Mouse (Mus musculus) heart, adult 10 weeks (tissue): ENCODE data around the gene Olfr1331. TPM values are rescaled to one million over a fixed set of nuclear protein-coding genes. Genes with fewer than 3 reads are reported as not detected.

Source experiments
- polyA plus RNA-seq: library from polyadenylated mRNA; stranded (reverse); fragments of 350-450 nt; fragmentation: Illumina TruSeq; extraction: RNeasy Lipid Tissue Mini Kit (QIAGEN cat#74804); gene quantifications from one replicate; pipeline ENCODE4 v1.2.3, GENCODE M21; 2014; ENCODE audit warnings: low read depth, low replicate concordance

The Olfr1331 gene
- polyA plus RNA-seq: not detected

DNA sequence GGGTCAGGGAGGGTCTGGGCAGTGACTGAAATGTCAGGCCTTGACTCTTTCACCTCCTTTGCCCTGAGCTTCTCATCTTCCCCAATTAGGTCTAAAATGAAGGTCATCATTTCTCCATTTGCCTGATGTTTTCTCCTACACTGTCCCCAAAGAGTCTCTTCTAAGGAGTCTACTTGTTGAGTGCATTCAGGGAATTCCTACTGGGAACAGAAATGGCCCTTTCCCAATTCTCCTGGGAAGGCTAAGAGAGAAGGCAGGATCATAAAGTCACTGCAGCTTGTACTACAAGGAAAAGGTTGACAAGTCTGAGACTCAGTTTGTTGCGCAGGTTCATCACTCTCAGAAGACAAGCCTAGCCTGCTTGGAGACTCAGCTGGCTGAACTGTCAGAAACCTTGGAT is at the start of gene Olfr1331:
Gene Olfr1331, plus strand, starts transcription at position 301 of the 400 bp plus-strand sequence.

DNA sequence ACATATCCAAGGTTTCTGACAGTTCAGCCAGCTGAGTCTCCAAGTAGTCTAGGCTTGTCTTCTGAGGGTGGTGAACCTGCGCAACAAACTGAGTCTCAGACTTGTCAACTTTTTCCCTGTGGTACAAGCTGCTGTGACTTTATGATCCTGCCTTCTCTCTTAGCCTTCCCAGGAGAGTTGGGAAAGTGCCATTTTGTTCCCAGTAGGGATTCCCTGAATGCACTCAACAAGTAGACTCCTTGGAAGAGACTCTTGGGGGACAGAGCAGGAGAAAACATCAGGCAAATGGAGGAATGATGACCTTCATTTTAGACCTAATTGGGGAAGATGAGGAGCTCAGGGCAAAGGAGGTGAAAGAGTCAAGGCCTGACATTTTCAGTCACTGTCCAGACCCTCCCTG is 28.3 kb upstream of the Olfr1331 start, which contains the start of gene Olfr1333:
Gene Olfr1333, minus strand, starts transcription at position 101 of the 400 bp plus-strand sequence.

DNA sequence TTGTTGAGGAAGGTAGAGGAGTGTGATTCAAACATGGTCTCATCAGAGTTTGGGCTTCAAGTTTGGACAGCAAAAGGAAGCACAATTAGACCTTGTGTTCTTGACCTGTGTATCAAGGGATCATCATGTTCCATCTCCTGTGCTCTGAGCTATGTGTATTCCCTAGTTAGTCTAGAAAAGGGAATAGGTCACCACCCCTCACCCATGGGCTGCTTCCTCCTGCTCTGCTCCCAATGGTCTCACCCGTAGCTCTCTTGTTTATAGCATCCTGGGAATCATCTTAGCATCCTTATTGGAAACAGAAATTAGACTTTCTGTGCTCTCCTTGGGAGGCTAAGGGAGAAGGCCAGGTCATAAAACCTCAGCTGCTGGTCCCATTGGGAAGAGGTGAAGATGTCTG is 23.8 kb downstream of the Olfr1331 start, which contains the start of gene Olfr1330:
Gene Olfr1330, plus strand, starts transcription at position 301 of the 400 bp plus-strand sequence.

DNA sequence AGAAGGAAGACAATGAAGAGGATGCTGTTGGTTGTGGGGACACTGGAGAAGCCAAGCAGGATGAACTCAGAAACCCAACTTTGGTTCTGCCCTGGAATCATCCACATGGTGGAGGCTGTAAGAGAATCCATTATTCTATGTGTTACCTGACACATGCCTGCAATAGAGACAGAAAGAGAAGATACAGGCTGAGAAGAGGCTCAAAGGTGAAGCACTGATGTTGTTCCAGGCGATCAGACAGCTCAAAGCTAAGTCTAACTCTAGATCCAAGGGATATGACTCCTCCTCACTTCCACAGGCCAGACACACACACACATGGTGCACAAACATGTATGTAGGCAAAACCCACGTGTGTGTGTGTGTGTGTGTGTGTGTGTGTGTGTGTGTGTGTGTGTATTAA is 52.9 kb downstream of the Olfr1331 start, which contains the start of gene Olfr1329:
Gene Olfr1329, minus strand, starts transcription at position 101 of the 400 bp plus-strand sequence.

Other genes starting within 250 kb of the Olfr1331 start
- not detected for gene Cfap57, start 243.9 kb upstream of the Olfr1331 start, polyA plus RNA-seq
- 39.4 TPM for gene Ebna1bp2, start 243.8 kb upstream of the Olfr1331 start, polyA plus RNA-seq
- gene Olfr62, start 205.7 kb upstream of the Olfr1331 start, polyA plus RNA-seq: not detected
- not detected for gene Olfr1342, start 171.9 kb upstream of the Olfr1331 start, polyA plus RNA-seq
- gene Olfr1341, start 161.1 kb upstream of the Olfr1331 start, polyA plus RNA-seq: not detected
- gene Olfr1340, start 144.5 kb upstream of the Olfr1331 start, polyA plus RNA-seq: not detected
- gene Olfr1339, start 132.5 kb upstream of the Olfr1331 start, polyA plus RNA-seq: not detected
- gene Olfr1338, start 105.9 kb upstream of the Olfr1331 start, polyA plus RNA-seq: not detected
- gene Olfr1337, start 82.1 kb upstream of the Olfr1331 start, polyA plus RNA-seq: not detected
- gene Olfr1335, start 54.7 kb upstream of the Olfr1331 start, polyA plus RNA-seq: not detected
- not detected for gene Olfr1333, start 28.4 kb upstream of the Olfr1331 start, polyA plus RNA-seq
- not detected for gene Olfr1330, start 23.9 kb downstream of the Olfr1331 start, polyA plus RNA-seq
- not detected for gene Olfr1329, start 52.8 kb downstream of the Olfr1331 start, polyA plus RNA-seq
- gene Olfr1328, start 74.0 kb downstream of the Olfr1331 start, polyA plus RNA-seq: not detected
- gene Lao1, start 96.9 kb downstream of the Olfr1331 start, polyA plus RNA-seq: not detected
- 14.9 TPM for gene Slc2a1, start 244.1 kb downstream of the Olfr1331 start, polyA plus RNA-seq